ENCODE assay signal across 12 mouse cellular contexts in genomic region chr8:79060013-79060609, GRCm38 (mm10). TPM values are rescaled to one million over a fixed set of nuclear protein-coding genes. Genes with fewer than 3 reads are reported as not detected.
DNase-seq lines count a peak whose midpoint lies in the region; ATAC-seq lines count a peak whose summit lies in the region.
"Had no signal": no experiment of that assay in that cellular context is flagged by ENCODE, and none has a peak within 500 bp of the region (broad histone marks: within the 10 kb centered on the region; RNA-seq: fewer than 3 reads in every experiment).

No protein-coding gene starts in this region.

- DNase-seq in hindbrain, embryonic 10.5 days (ENCODE audit: low spot score) = peak; percentile 18
- no peak for DNase-seq in hindbrain, embryonic 14.5 days (ENCODE audit: low spot score)
- DNase-seq in urinary bladder, adult 18-20 months (ENCODE audit: low spot score in 2 of 2) = peak; percentile 41 to 53
- no peak for DNase-seq in urinary bladder, postnatal 10 days (ENCODE audit: low spot score)
- DNase-seq in hindlimb bud, embryonic 11.5 days (ENCODE audit: extremely low spot score, low read depth, low spot score) = peak; percentile 31
- no peak for DNase-seq in right cerebral cortex, postnatal 4 days
- no peak for DNase-seq in left cerebral cortex, postnatal 4 days
- DNase-seq: cerebellum, adult 2 months; gastrocnemius, postnatal 10 days; kidney, adult 18-20 months had no signal

- H3K27ac ChIP-seq in hindbrain, embryonic 10.5 days = no peak overlapping the region
- H3K27ac ChIP-seq in hindbrain, embryonic 14.5 days = no peak overlapping the region
- H3K27ac ChIP-seq in intestine, embryonic 15.5 days = no peak overlapping the region

- no peaks in the 10 kb centered on the region for H3K9me3 ChIP-seq in hindbrain, embryonic 10.5 days
- H3K9me3 ChIP-seq in hindbrain, embryonic 14.5 days (ENCODE audit: control insufficient read depth, low read length) = no peaks in the 10 kb centered on the region
- no peaks in the 10 kb centered on the region for H3K9me3 ChIP-seq in intestine, embryonic 15.5 days

- H3K36me3 ChIP-seq in hindbrain, embryonic 10.5 days = peaks cover 48% of the 10 kb centered on the region
- peaks cover 36% of the 10 kb centered on the region for H3K36me3 ChIP-seq in hindbrain, embryonic 14.5 days (replicated peaks; ENCODE audit: control insufficient read depth, insufficient read depth)
- H3K36me3 ChIP-seq in intestine, embryonic 15.5 days = 0 out of 2 replicates have a peak, but pooled peaks cover 9% of the 10 kb centered on the region

- ATAC-seq in hindbrain, embryonic 14.5 days (ENCODE audit: low FRiP score) = no peak
- ATAC-seq in intestine, embryonic 15.5 days = no peak
- ATAC-seq: Patski had no signal

- no peak overlapping the region for H3K9ac ChIP-seq in hindbrain, embryonic 14.5 days
- H3K9ac ChIP-seq in intestine, embryonic 15.5 days = no peak overlapping the region

- H3K4me3 ChIP-seq in hindbrain, embryonic 10.5 days = no peak overlapping the region
- no peak overlapping the region for H3K4me3 ChIP-seq in hindbrain, embryonic 14.5 days (replicated peaks; ENCODE audit: low read length)
- no peak overlapping the region for H3K4me3 ChIP-seq in intestine, embryonic 15.5 days (replicated peaks)

- no peak overlapping the region for H3K4me2 ChIP-seq in hindbrain, embryonic 14.5 days (replicated peaks)
- H3K4me2 ChIP-seq in intestine, embryonic 15.5 days (replicated peaks) = no peak overlapping the region

- peaks cover 16% of the 10 kb centered on the region for H3K4me1 ChIP-seq in hindbrain, embryonic 10.5 days (replicated peaks)
- no peaks in the 10 kb centered on the region; the same call in 1 of the 2 replicates for H3K4me1 ChIP-seq in hindbrain, embryonic 14.5 days (replicated peaks; ENCODE audit: control insufficient read depth, insufficient read depth, low read length)
- H3K4me1 ChIP-seq in intestine, embryonic 15.5 days (replicated peaks) = 0 out of 2 replicates have a peak, but pooled peaks cover 3% of the 10 kb centered on the region

- no peaks in the 10 kb centered on the region for H3K27me3 ChIP-seq in hindbrain, embryonic 10.5 days (ENCODE audit: insufficient read depth, poor library complexity, severe bottlenecking)
- no peaks in the 10 kb centered on the region for H3K27me3 ChIP-seq in hindbrain, embryonic 14.5 days (ENCODE audit: control insufficient read depth, insufficient read depth, low read length)
- H3K27me3 ChIP-seq in intestine, embryonic 15.5 days (replicated peaks) = no peaks in the 10 kb centered on the region
- H3K27me3 ChIP-seq: Patski had no signal

- 74% methylated on average over 19 of the region's 19 CpGs for WGBS in hindbrain, embryonic 10.5 days
- WGBS in hindbrain, embryonic 14.5 days = 84% methylated on average over 19 of the region's 19 CpGs
- WGBS in intestine, embryonic 15.5 days = 82% methylated on average over 19 of the region's 19 CpGs

- intact Hi-C loops in left cerebral cortex, postnatal 4 days (cut with DNase I) = no loop called here

RNA-seq across cellular contexts. Expression of gene Zfp827, which starts 31.9 kb away (rescaled TPM):
- polyA plus RNA-seq in hindbrain, embryonic 10.5 days (2016; fragmentation: Nextera tagmentation; extraction: Ambion mirVana) = 4.7 and 6.2 TPM in 2 replicates
- 15.5 and 15.6 TPM in 2 replicates for polyA plus RNA-seq in hindbrain, embryonic 14.5 days (2014; fragmentation: Nextera tagmentation; extraction: Ambion mirVana)
- total RNA-seq in left cerebral cortex, postnatal 4 days (2021) = 10 to 100 TPM; 29.9 to 30.2 TPM
- polyA plus RNA-seq in intestine, embryonic 15.5 days (2015; fragmentation: Nextera tagmentation; extraction: Ambion mirVana) = 6.5 and 7.4 TPM in 2 replicates

Comparison
In these comparisons a context has a peak if more than half of its experiments do, and no peak if none do; other contexts are left out.
1. DNase-seq: peak in hindbrain, embryonic 10.5 days (single experiment), urinary bladder, adult 18-20 months (2 of 2) and hindlimb bud, embryonic 11.5 days (single experiment); none in hindbrain, embryonic 14.5 days (single experiment), urinary bladder, postnatal 10 days (single experiment), right cerebral cortex, postnatal 4 days (single experiment) and left cerebral cortex, postnatal 4 days (single experiment).